Mouse (Mus musculus) olfactory bulb, adult 2 months (tissue): ENCODE data around the gene Camta2.

ENCODE experiments used
- CTCF ChIP-seq: fragments of 200-500 bp; IDR thresholded peaks from 2 replicates; pipeline ENCODE4 v1.5.1; 2012; ENCODE audit warnings: low read depth, mild to moderate bottlenecking, low read length, moderate library complexity; ENCODE audit not compliant: insufficient read depth
- POLR2A ChIP-seq: fragments of 200-500 bp; IDR thresholded peaks from 2 replicates; pipeline ENCODE4 v1.6.1; 2012; ENCODE audit warnings: mild to moderate bottlenecking, low read depth, low read length, moderate library complexity; ENCODE audit not compliant: insufficient read depth

GRCm38 (mm10) chr11:70666687-70667086 is 21.2 kb downstream of the Camta2 start:
- no peak for TF ChIP-seq POLR2A
- no peak for TF ChIP-seq CTCF
